ENCODE assay signal across 29 mouse cellular contexts in the genomic region with DNA sequence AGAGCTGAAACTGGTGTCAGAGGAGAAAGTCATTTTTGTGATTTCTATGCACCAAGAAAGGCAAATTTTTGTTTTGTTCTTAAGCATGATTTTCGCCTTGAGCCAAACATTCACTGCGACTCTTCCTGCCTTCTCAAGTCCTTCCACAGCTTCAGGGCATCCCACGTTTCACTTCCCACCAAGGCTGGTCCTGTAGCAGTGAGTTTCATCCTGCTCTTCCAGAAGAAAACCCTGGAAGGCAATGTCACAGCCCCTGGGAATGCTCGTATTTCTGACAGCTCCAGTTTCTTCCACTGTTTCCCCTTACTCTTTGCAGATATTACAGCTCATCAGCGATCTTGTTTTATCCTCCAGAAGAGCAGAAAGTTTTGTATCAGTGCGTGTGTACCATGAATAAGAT.
A peak's percentile ranks its signal among the peaks of the same experiment; 100 is the strongest.
DNase-seq lines count a peak whose midpoint lies in the region; ATAC-seq and TF ChIP-seq lines count a peak whose summit lies in the region.
"Had no signal": no experiment of that assay in that cellular context is flagged by ENCODE, and none has a peak within 500 bp of the region (broad histone marks: within the 10 kb centered on the region; RNA-seq: fewer than 3 reads in every experiment).

No protein-coding gene starts in this region.

- H3K27me3 ChIP-seq in heart, embryonic 10.5 days (ENCODE audit: insufficient read depth, poor library complexity, severe bottlenecking), result peaks cover 9% of the 10 kb centered on the region
- no peaks in the 10 kb centered on the region for H3K27me3 ChIP-seq in heart, embryonic 11.5 days (ENCODE audit: control insufficient read depth, insufficient read depth, low read length)
- H3K27me3 ChIP-seq: CH12.LX; embryonic facial prominence, embryonic 13.5 days; embryonic facial prominence, embryonic 15.5 days; forebrain, embryonic 12.5 days; Patski had no signal

- intact Hi-C loops in left cerebral cortex, adult 2 months (cut with DNase I), result loop anchor here (2.0 kb wide), 1 partner anchor 23 kb away; no protein-coding TSS in a partner anchor
- intact Hi-C loops in left cerebral cortex, postnatal 10 days (cut with DNase I), result no loop called here

- H3K9ac ChIP-seq in heart, embryonic 11.5 days (ENCODE audit: low read depth, low read length), result no peak overlapping the region
- H3K9ac ChIP-seq: embryonic facial prominence, embryonic 13.5 days; embryonic facial prominence, embryonic 15.5 days; forebrain, embryonic 12.5 days had no signal

- H3K27ac ChIP-seq in heart, embryonic 10.5 days, result no peak overlapping the region
- H3K27ac ChIP-seq in heart, embryonic 11.5 days (ENCODE audit: low read depth, low read length), result no peak overlapping the region
- H3K27ac ChIP-seq in left cerebral cortex, adult 2 months, result peak overlapping the region; percentile 57; the same call in 1 of the 2 replicates
- H3K27ac ChIP-seq: embryonic facial prominence, embryonic 13.5 days; embryonic facial prominence, embryonic 15.5 days; forebrain, embryonic 10.5 days; forebrain, embryonic 12.5 days had no signal

- H3K4me1 ChIP-seq in heart, embryonic 10.5 days, result peaks cover 5% of the 10 kb centered on the region; the same call in 1 of the 2 replicates
- peaks cover 5% of the 10 kb centered on the region for H3K4me1 ChIP-seq in heart, embryonic 11.5 days (ENCODE audit: control insufficient read depth, insufficient read depth, low read length)
- H3K4me1 ChIP-seq: forebrain, embryonic 10.5 days had no signal

- H3K4me3 ChIP-seq in heart, embryonic 10.5 days, result no peak overlapping the region
- no peak overlapping the region for H3K4me3 ChIP-seq in heart, embryonic 11.5 days (ENCODE audit: low read depth, low read length)
- no peak overlapping the region for H3K4me3 ChIP-seq in left cerebral cortex, adult 2 months
- H3K4me3 ChIP-seq: embryonic facial prominence, embryonic 13.5 days; embryonic facial prominence, embryonic 15.5 days; erythroblast, embryonic 14.5 days; forebrain, embryonic 10.5 days; forebrain, embryonic 12.5 days had no signal

- H3K4me2 ChIP-seq in heart, embryonic 11.5 days, result no peak overlapping the region
- H3K4me2 ChIP-seq: embryonic facial prominence, embryonic 13.5 days; embryonic facial prominence, embryonic 15.5 days; forebrain, embryonic 12.5 days had no signal

- 67% methylated on average over 6 of the region's 6 CpGs for WGBS in heart, embryonic 10.5 days
- 65% methylated on average over 6 of the region's 6 CpGs for WGBS in heart, embryonic 11.5 days (ENCODE audit: insufficient replicate concordance)

- no peaks in the 10 kb centered on the region for H3K36me3 ChIP-seq in heart, embryonic 10.5 days
- H3K36me3 ChIP-seq in heart, embryonic 11.5 days (ENCODE audit: control insufficient read depth, insufficient read depth, low read length), result no peaks in the 10 kb centered on the region
- H3K36me3 ChIP-seq: embryonic facial prominence, embryonic 13.5 days; embryonic facial prominence, embryonic 15.5 days; forebrain, embryonic 10.5 days; forebrain, embryonic 12.5 days; G1E had no signal

- ATAC-seq in frontal cortex, adult (ENCODE audit: low TSS enrichment), result peak; percentile 77
- no peak for ATAC-seq in heart, embryonic 11.5 days (replicated peaks; ENCODE audit: insufficient number of reproducible peaks, low FRiP score, low TSS enrichment)
- ATAC-seq: activated CD4-positive, CD25-positive, alpha-beta regulatory T cell, adult 4 months; CD4-positive, CD25-positive, alpha-beta regulatory T cell, adult 4 months; forebrain, embryonic 14.5 days; forebrain, embryonic 16.5 days; Patski had no signal

- DNase-seq in frontal cortex, postnatal 10 days (ENCODE audit: low spot score in 2 of 2), result no peak
- peak; percentile 52 for DNase-seq in heart, embryonic 10.5 days (ENCODE audit: low spot score)
- DNase-seq in left cerebral cortex, adult 2 months (ENCODE audit: extremely low spot score in 1 of 2, low spot score in 2 of 2), result no peak
- DNase-seq in left cerebral cortex, postnatal 10 days (ENCODE audit: extremely low spot score in 1 of 2, low spot score in 2 of 2), result no peak
- DNase-seq: adrenal gland, adult 8-10 months; adrenal gland, postnatal 14 days; adrenal gland, postnatal 36 days; B cell, adult 2 months; cerebellum, adult 11 months; cerebellum, adult 18-20 months; cerebellum, adult 8-10 months; cerebellum, adult 9-11 months; cerebellum, postnatal 14 days; cerebellum, postnatal 36 days; embryo, embryonic 11 days had no signal

- no peak for TF ChIP-seq CTCF in left cerebral cortex, adult 2 months (IDR thresholded peaks at IDR 0.05)

- H3K9me3 ChIP-seq in heart, embryonic 10.5 days, result no peaks in the 10 kb centered on the region
- H3K9me3 ChIP-seq in heart, embryonic 11.5 days (replicated peaks; ENCODE audit: control insufficient read depth, low read length), result no peaks in the 10 kb centered on the region
- H3K9me3 ChIP-seq: embryonic facial prominence, embryonic 13.5 days; embryonic facial prominence, embryonic 15.5 days; forebrain, embryonic 10.5 days; forebrain, embryonic 12.5 days; G1E had no signal
